Mouse (Mus musculus): ENCODE data around the gene Arfip2. TPM values are rescaled to one million over a fixed set of nuclear protein-coding genes. Genes with fewer than 3 reads are reported as not detected.

Arfip2 gene
- polyA plus RNA-seq (2012) = 54.8 and 69.6 TPM in 2 replicates

DNA sequence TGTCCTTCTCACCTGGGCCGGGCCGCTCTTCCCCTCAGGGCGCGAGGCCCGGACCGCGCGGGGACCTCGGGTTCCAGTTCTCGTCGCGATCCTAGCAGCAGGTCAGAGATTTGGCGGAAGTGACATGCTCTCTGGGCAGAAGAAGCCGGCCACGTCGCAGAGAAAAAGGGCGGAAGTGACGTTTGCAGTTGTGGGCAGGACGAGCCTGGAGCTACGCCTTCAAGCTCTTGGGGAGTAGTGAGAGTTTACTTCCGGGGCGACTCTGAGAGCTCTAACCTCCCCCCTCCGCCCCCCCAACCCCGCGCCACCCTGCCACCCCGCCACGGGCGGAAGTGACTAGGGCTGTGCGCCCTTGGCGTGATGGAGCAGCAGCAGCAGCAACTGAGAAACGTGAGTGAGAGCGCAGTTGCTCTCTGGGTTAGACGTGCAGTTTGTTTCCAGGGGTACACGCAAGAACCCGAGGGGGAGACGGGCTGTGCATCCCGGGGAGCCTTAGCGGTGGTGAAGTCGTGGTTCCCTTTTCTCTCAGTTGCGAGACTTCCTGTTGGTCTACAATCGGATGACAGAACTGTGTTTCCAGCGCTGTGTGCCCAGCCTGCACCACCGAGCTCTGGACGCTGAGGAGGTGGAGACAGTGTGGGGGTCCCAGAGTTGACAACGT lies at the start of gene Arfip2, which contains the start of gene Gm45799:
Gene Arfip2, minus strand, starts transcription at position 184 of the 661 bp plus-strand sequence.
Gene Gm45799, plus strand, starts transcription at position 320 of the 661 bp plus-strand sequence.
- no peak for TF ChIP-seq GATA1 (IDR thresholded peaks at IDR 0.05; ENCODE audit: low read length)

DNA sequence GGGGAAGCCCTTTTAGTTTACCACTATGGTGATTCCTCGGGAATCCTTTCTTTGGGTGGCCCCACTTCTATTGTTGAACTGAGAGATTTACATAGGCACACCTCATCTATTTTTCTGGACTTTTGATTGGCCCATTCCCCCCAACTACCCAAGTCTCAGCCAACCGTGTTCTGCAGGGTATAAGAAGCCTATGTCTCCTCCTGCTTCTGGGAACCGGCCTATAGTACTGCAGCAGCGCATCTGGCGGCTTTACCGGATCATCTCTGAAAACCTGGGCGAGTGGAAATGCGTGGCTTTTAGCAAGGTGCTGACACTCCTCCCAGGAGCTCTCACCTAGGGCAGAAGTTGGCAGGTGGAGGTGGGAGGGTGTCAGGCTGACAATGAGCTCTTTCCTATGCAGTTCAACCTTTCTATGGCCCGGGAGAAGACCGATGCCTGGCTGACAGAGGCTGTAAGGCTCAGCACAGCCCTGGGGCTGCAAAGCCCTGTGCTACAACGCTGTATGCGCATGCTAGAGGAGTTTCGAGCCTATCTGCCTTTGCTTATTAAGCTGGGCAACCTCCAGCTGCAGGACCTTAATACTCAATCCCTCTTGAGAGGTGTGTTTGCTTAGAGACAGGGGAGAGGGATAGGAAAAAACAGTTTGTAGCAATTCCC lies 45.5 kb upstream of the Arfip2 start:
- no peak for TF ChIP-seq GATA1 (IDR thresholded peaks at IDR 0.05; ENCODE audit: low read length)

DNA sequence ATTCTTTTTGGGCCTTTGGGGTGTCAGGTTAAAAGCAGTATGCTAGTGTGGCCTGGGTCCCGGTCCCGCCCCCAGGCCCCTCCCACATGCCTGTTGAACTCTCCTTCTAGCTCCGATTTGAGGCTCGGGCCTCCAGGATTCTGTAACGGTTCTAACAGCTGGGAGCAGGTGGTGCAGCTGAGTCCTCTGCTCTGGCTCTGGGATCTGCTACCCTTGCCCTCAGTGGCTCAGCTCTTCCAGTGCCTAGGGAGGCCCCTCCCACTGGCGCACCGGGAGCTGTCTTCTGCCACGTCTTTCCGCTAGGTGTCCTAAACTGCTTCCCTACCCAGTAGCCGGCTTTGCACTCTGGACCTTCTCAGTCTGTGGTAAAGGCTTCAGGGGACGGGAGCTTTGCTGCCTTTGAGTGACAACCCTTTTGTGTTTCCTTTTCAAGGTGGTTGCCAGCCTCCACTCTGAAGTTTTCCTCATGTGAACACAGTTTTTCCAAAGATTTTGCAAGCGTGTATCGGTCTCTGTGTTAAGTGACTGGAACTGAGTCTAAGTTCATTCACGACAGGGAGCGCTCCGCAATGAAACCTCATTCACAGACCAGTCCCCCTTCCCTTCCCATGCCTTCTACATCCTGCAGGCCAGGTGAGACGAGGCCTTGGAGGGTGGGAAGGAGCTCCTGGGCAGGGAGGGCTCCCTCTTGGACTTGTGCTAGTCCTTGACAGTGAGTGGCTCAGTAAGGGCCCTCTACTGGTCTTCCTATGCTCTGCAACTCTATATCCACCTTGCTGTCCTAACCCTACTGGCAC lies 10.6 kb upstream of the Arfip2 start, which contains the start of gene Dnhd1:
Gene Dnhd1, plus strand, starts transcription at position 189 of the 797 bp plus-strand sequence.
- no peak for TF ChIP-seq GATA1 (IDR thresholded peaks at IDR 0.05; ENCODE audit: low read length)

DNA sequence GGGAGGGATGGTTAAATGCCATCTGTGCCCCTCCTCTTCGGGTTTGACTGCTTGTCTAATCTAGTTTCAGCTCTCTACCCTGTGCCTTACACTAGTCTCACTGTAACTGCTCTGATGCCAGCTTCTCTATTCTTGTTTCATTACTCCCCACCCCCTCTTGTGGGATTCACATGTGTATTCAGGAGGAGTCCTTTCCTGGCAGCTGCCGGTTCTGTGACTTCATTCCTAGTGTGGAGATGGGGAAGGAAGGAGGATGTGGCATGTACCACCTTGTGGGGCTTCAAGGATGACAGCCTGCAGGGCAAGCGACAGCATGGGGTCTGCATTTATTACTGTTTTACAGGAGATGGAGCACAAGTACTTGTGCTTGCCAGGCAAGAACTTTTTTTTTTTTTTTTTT lies 1.7 kb upstream of the Arfip2 start:
- no peak for TF ChIP-seq GATA1 (IDR thresholded peaks at IDR 0.05; ENCODE audit: low read length)

DNA sequence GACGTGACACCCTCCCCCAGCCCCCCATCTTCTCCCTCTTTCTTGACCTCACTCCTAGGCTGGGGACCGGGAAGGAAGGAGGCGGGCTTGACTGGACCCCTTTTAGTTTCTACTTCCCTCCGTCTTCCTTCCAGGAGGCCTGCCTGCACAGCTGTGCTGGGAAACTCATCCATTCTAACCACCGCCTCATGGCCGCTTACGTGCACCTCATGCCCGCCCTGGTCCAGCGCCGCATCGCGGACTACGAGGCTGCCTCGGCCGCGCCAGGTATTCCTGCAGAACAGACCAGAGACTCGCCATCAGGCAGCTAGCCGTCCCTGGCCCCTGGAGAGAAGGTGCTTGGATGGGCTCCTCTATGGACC lies 659 bp upstream of the Arfip2 start:
- no peak for TF ChIP-seq GATA1 (IDR thresholded peaks at IDR 0.05; ENCODE audit: low read length)

DNA sequence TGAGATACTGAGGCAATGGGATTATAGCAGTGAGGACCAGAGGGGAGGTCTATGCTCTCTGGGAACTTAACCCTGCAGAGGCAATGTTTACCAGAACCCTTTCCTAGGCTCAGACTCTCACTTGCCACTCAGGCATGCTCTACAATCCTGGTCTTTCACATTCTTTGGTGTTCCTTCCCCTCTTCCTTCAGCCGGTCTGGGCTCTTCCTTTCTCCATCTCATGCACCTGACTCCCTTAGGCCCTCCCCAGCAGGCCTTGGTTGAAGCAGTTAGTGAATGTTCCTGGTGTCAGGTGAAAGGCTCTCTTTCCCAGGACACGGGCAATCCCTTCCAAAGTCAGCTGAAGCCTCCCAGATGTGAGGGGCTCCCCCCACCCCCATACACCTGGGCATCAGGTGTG lies 460 bp downstream of the Arfip2 start, which contains the start of gene Timm10b:
Gene Timm10b, plus strand, starts transcription at position 301 of the 400 bp plus-strand sequence.
- no peak for TF ChIP-seq GATA1 (IDR thresholded peaks at IDR 0.05; ENCODE audit: low read length)

DNA sequence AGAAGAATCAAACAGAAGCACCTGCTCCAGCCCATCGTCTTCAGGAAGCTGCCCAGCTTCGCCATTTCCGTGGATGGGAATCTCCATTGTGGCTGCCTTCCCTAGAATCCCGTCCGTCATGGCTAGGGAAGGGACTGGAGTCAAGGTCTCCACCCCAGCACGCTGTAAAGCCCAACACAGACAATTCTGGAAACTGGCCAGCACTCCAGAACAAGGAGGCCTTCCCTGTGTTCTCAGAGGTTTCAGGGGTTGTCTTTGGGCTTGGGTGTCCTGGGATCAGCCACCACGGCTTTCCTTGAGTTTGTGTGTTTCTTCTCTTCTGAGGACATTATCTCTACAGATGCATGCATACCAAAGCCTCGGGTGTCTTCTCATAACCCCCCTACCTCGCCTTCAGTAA lies 912 bp downstream of the Arfip2 start:
- TF ChIP-seq GATA1 (IDR thresholded peaks at IDR 0.05; ENCODE audit: low read length) = no peak

DNA sequence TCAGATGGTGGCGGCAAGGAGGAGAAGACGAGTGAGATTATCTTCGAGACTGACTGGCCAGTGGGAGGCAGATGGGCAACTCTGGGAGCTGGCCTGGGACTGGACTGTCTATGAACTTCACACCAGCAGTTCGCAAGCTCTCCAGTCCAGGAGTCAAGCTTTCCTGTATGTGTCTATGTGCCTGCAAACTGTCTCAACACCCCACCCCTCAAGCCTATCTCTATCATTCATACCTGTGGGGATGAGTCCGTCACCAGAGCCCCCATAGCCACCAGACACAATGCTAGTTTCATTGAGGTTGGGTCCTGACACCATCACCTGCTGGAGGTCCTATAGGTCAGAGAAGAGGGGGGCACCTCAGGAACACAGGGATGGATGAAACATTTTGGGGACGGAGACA lies 1.4 kb downstream of the Arfip2 start:
- TF ChIP-seq GATA1 (IDR thresholded peaks at IDR 0.05; ENCODE audit: low read length) = no peak

DNA sequence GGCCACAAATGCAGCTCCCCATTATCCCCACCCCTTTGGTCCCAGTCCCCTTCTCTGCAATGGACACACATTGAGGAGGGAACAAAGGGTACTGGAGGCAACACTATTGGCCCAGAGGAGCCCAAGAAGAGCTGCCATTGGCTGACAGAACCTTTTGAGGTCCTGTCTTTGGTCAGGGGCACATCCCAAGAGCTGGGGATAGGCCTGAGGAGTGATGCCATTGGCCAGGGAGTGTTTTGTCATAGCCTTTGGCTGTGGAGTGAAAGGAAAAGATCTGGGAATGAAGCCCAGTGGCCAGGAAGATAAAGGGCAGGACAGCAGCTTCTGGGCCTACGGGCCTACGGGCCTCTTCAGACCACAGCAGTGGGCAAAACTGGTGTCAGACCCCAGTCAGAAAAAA lies 4.5 kb downstream of the Arfip2 start:
- no peak for TF ChIP-seq GATA1 (IDR thresholded peaks at IDR 0.05; ENCODE audit: low read length)

DNA sequence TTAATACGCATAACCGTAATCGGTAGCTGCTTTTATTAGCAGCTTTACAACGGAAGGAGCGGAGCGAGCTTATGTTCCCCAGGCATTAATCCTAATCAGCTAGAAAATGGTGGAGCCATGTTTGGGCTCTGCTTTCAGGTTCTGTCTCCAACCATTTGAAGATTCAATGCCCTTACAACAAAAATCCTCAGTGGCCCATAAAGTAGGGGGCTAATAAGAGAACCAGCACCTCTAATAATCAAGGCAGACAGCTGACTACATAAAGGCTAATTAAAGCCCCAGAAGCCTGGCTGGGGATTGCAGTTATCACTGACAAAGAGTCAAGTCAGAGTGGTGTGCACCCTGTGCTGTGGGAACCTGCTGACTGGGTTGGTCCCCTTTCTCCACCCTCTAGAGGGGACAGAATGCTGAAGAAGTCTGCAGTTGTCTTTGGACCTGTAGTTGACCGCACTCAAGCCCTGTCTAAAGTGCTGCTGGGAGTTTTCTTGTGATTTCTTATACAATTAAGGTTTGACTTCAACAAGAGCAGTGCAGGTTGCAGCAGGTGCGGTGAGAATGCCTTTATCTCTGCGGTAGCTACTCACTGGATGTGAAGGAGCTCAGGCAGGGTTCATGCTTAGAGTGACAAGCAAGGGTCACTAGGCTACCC lies 5.8 kb downstream of the Arfip2 start:
- no peak for TF ChIP-seq GATA1 (IDR thresholded peaks at IDR 0.05; ENCODE audit: low read length)

DNA sequence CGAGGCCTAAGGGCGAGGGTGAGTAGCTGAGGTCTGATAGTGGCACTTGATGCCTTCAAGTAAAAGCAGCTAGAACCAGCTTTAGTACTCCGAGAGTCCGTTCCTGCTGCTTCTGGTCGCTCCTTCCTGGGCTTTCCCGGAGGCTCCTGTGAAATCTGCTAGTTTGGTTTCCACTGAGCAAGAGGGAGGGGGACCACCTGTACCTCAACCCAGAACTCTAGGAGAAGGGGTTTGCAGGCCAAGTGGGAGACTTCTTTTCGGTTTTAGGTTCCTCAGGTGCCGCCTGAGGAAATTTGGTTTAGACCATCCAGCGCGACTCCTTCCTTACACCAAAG lies 6.4 kb downstream of the Arfip2 start:
- TF ChIP-seq GATA1 (IDR thresholded peaks at IDR 0.05; ENCODE audit: low read length) = no peak

DNA sequence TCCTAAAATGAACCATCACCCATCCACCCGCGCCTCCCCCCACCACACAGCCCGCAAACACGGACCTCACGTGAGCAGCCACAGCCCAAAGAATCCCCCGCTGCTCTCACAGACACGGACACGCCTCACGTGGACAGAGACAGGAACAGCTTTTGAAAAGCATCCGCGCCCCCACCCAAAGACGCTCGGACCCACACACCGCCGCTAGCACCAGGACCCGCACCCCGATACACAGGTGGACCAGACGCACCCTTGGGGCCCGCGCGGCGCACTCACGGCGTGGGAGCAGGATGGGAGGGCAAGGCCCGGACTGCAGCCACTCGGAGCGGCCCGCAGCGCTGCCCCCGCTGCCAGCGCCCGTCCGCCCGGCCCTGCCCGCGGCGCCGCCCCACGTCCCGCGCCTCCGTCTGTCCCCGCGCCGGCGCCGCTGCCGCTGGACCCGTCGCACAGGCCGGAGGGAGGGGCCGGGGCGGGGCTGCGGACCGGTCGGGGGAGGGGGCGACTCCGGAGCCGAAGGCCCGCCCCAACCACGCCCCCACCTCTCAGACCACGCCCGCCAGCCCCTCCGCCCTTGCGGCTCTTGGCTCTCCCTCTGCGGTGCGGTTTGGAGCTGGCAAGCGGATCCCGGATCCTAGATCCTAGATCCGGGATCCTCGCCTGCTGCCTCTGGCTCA lies 7.0 kb downstream of the Arfip2 start, which contains the start of gene Trim3:
Gene Trim3, minus strand, starts transcription at position 445 of the 674 bp plus-strand sequence.
- TF ChIP-seq GATA1 (IDR thresholded peaks at IDR 0.05; ENCODE audit: low read length) = no peak

DNA sequence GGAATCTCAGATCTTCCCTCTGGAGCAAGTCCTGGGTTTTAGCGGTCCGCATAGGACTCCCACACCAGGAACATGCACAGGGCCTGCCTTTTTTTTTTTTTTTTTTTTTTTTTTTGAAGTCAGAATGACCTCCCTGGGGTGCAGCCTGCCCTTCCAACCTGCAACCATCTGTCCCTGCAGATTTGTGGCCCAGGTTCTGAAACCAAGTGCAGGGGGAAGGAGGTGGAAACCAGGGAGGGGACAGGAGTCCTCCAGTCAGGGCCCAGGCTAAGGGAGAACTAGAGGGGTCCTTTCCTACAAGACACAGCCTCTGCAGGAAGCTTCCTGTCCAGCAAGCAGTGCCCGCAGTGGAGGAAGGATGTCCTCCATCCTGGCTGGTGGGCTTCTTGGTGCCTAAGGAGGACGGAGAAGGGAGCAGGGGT lies 7.7 kb downstream of the Arfip2 start:
- TF ChIP-seq GATA1 (IDR thresholded peaks at IDR 0.05; ENCODE audit: low read length) = no peak

DNA sequence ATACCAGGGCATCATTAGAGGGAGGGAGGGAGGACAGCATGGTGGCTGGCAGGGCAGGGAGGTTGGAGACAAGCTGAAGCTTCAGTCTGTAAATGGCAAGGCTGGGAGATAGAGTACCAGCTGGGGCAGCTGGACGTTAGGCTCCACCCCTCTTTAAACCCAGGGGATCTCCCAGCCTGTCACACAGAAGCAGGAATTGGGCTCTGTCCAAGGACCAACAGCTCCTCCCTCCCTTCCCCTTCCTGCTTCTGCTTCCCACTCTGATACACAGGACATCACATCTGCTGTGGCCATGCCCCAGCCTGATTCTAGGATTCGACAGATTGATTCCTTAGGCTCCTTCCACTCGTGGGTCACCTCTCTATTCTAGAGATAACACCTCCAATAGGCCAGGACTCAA lies 11.6 kb downstream of the Arfip2 start:
- no peak for TF ChIP-seq GATA1 (IDR thresholded peaks at IDR 0.05; ENCODE audit: low read length)

DNA sequence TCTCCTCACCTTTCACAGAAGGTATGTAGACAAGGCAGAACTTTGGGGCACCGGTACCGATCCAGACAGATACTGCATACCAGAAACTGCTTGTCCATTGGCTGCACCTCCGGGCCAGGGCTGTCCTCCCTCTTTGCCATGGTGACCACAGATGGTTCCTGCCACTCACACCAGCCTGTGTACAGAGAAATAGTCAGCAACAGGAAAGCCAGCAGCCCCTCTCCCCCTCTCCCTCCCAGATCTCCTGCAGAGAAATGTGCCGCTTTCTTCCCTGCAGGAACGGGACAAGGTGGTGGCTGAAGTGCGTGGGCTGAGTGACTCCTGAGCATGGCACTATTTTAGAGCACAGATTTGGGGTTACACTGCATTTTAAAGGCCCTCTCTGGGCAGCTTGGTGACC lies 14.8 kb downstream of the Arfip2 start:
- TF ChIP-seq GATA1 (IDR thresholded peaks at IDR 0.05; ENCODE audit: low read length) = no peak

All from G1E-ER4 (cell line).